Mouse (Mus musculus): ENCODE measurements around the gene Bmpr1a. TPM values are rescaled to one million over a fixed set of nuclear protein-coding genes. Genes with fewer than 3 reads are reported as not detected.

Bmpr1a gene
- total RNA-seq, 2 experiments from 2014 or later, result 36.5 to 42.2 TPM

DNA sequence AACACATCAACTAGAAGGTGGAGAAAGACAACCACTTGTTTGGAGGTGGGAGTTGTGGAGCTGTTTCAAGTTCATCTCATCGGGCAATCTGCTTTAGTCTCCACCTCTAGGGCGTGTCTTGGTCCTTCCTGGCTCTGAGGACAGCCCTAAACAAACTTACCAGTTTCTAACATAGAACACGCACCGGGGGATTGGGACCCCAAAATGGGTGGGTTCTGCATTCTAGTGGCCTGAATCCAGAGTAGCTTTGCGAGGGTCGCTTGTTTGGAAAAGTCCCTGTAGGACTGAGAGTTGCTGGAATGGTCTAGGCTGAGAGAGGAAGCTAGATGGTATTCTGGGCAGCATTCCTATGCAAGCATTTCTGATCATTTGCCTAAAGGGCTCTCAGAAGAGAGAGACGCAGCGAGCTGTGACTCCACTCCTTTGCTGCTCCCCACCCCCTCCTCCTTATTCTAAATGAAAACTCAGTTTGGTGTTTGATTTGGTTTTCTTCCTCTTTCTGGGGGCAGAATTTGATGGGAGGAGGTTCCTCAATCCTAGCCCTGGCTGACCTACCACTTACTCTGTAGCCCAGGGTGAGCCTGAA, 14.9 kb upstream of the Bmpr1a start:
- no peak for TF ChIP-seq CTCF (conservative IDR thresholded peaks at IDR 0.05)
- H3K27ac ChIP-seq, result no peak overlapping the region
- DNase-seq (ENCODE audit: low spot score in 2 of 2), result no peak
- no peak overlapping the region for H3K4me3 ChIP-seq

DNA sequence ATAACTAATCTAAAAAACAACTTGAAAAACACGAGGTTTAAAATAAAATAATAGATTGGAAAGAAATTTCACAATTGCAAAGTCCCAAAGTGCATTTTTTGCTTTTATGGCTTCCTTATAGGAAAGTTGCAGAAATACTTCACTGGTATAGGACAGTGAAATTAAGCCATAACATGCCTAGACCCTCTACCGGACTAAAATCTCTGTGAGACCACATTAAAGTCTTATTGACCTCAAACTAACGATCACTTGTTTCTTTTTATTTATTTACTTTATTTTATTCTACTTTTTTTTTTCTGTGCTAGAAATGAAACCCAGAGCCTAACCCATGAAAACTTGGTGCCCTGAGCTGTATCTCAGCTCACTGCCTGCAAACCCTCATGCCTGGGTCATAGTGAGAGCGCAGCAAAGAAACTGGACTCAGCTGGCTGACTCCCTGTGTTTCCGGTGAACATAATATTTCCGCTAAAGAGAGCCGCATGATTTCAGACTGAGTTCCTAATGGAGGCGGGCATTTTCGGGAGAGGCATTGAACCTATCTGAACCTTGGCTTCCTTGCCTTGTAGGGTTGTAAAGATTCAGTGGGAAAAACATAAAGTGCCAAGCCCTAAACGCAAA, 13.9 kb upstream of the Bmpr1a start:
- DNase-seq (ENCODE audit: low spot score in 2 of 2), result no peak
- Histone ChIP-seq H3K4me3 (no peak overlapping the region), H3K27ac (no peak overlapping the region)
- no peak for TF ChIP-seq CTCF (conservative IDR thresholded peaks at IDR 0.05)

DNA sequence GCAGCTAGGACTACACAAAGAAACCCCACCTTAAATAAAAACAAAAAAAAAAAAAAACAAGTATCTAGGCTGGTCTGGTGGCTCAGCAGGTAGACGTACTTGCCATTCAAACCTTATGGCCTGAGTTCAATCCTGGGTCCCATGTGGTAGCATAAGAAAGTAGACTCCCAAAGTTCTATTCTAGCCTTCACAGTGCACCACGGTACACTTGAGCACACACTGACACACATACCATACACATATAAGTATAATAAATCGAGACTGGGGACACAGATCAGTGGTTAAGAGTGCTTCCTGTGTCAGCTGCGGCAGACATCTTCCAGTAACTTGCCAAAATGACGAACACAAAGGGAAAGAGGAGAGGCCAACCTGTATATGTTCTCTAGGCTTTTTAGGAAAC, 12.7 kb upstream of the Bmpr1a start:
- H3K27ac ChIP-seq, result no peak overlapping the region
- DNase-seq (ENCODE audit: low spot score in 2 of 2), result no peak
- no peak for TF ChIP-seq CTCF (conservative IDR thresholded peaks at IDR 0.05)

DNA sequence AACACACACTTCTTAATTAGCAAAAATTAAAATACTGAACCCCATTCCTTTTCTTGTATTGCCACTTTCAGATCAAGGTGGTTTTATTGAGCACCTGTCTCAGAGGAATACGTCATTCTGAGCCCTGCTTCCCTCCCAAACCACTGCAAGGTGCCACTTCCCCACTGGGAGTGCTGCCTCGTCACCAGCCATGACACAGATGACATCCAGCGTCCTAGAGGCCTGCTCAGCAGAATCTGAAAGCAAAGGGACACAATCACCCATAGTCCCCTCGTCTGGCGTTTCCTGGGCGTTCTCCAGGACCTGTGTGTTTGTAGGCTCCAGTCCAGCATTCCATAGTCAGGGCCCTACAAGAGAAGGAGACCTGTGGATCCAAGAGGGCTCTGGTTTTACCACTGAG, 11.0 kb upstream of the Bmpr1a start:
- Histone ChIP-seq H3K27ac (no peak overlapping the region), H3K4me3 (no peak overlapping the region)
- TF ChIP-seq CTCF (conservative IDR thresholded peaks at IDR 0.05), result no peak
- DNase-seq (ENCODE audit: low spot score in 2 of 2), result no peak

More for the DNA sequence above, 12.7 kb upstream of the Bmpr1a start:
- no peak overlapping the region for H3K4me3 ChIP-seq

DNA sequence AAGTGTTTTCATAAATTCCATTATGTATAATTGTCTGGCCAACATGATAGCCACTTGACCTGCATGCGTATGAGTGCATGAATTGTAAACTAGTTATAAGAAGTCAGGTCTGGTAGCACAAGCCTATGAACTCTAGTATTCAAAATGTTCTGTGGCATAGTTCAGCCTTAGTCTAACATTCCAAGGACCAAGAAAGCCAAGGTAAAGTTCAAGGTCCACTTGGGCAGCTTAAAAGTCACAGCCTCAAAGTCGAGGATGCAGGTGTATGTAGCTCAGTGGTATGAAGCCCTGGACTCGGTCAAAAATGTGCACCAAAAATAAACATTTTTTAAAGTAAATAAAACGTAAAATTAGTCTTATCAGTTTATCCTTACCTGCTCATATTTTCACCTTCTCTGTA, 9.5 kb upstream of the Bmpr1a start:
- TF ChIP-seq CTCF (conservative IDR thresholded peaks at IDR 0.05), result no peak
- H3K4me3 ChIP-seq, result no peak overlapping the region
- DNase-seq (ENCODE audit: low spot score in 2 of 2), result no peak
- H3K27ac ChIP-seq, result no peak overlapping the region

DNA sequence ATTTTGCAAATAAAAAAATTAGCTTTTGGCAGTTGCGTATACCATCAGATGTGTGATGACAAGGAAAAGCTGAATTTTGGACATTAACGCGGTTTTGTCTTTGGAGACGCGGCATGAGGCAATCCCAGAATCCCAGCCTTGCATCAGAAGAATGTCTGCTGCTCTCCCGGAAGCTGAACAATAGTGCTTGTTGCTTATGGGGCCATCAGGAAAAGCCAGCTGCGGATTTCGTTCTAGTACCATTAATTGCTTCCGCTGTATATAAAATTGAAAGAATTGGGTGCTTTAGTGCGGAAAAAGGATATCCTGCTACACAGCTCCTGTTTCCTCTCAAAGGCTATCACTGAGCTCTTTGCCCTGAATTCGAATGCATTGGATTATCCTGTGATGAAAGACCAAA, 8.8 kb upstream of the Bmpr1a start:
- no peak for TF ChIP-seq CTCF (conservative IDR thresholded peaks at IDR 0.05)
- no peak overlapping the region for H3K4me3 ChIP-seq
- H3K27ac ChIP-seq, result no peak overlapping the region
- DNase-seq (ENCODE audit: low spot score in 2 of 2), result no peak

DNA sequence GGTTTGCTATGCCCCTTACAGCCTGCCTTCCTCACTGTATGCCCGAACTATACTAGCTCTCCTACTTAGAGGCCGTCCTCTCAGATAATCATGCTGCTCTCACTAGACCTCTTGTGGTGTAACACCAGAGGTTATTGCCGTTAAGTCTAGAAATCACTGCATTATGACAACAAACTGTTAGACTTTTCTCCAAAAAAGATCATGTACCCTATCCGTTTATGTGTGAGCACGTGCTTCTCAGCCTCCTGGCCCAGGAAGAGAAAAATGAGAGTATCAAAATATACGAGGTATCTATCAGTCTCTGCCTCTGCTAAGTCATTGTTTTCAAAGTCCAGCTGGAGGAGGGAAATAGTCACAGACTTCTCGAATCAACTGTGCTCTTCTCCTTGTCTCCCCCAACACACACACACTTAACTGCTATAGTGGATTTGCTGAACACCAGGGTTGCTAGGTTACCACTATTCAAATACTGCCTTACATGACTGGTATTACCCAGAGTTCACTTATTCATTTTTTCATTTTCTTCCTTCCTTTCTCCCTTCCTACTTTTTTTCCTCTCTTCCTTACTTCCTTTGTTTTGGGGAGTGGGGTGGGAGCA, 5.8 kb upstream of the Bmpr1a start:
- no peak overlapping the region for H3K27ac ChIP-seq
- no peak overlapping the region for H3K4me3 ChIP-seq
- no peak for DNase-seq (ENCODE audit: low spot score in 2 of 2)
- no peak for TF ChIP-seq CTCF (conservative IDR thresholded peaks at IDR 0.05)

DNA sequence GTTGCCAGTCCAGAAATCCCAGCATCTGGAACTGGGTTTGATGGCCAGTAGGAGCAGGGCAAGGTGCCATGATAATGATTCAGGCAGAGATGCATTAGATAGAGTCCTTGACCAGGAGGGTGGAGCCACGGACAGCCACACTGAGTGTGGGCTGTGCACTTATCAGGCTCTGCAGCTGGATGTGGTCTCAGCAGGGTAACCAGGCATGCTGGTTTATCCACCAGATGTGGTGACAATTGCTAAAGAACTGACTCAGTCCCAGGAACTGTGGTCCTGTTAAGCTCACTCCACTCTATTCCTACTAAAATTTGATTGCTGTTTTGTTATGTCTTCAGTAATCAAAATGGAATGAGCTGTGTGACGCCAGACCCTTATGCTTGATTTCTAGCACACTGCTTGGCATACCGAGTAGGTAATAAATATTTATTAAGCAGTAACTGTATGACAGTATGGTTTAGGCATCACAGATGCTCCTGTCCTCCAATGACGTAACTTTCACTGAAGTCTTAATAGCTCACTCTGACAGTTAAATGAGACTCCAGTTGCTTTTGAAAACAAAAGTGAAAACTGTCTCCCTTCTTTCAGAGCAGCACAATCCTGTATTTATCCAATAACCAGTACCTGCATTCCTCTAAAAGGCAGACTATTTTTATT, 5.2 kb upstream of the Bmpr1a start:
- DNase-seq (ENCODE audit: low spot score in 2 of 2), result no peak
- H3K4me3 ChIP-seq, result no peak overlapping the region
- TF ChIP-seq CTCF (conservative IDR thresholded peaks at IDR 0.05), result no peak
- H3K27ac ChIP-seq, result no peak overlapping the region

DNA sequence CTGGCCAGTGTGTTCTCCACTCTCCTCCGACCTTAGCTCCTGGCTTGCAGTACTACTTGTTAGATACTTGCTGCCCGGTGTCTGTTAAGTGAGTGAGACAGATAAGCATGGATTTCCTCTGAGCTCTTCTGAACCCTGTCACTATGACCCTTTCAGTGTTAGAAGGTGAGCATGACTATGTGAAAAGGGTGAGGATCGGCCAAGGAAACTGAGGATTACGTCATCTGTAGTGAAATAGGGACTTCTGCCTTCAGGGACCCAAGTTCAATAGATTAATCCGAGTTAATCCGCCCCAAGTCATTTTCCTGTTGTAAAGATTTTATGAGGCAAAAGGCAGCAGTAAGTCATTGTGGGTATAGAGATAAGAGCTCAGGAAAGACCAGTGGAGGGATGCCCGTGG, 2.2 kb upstream of the Bmpr1a start:
- TF ChIP-seq CTCF (conservative IDR thresholded peaks at IDR 0.05), result no peak
- Histone ChIP-seq H3K4me3 (no peak overlapping the region), H3K27ac (no peak overlapping the region)
- DNase-seq (ENCODE audit: low spot score in 2 of 2), result no peak

DNA sequence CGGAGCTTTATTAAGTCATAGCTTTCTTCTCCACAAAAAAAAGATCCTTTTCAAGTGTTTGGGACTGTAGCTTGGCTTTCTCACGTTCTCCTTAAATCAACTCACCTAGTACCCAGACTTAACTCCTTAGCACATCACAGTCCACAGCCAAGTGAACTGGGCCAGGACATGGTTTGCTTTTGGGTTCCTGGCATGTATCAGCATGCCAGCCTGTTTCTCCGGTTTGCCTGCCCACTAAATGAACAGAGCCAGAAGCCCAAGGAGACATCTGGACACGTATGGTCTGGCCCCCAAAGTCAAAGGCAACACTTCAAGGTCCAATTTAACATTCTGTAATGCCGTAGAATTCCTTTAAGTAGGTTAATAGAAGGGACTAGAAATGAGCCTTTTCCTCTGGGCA, 1.2 kb upstream of the Bmpr1a start:
- Histone ChIP-seq H3K4me3 (no peak overlapping the region), H3K27ac (no peak overlapping the region)
- TF ChIP-seq CTCF (conservative IDR thresholded peaks at IDR 0.05), result no peak
- DNase-seq (ENCODE audit: low spot score in 2 of 2), result no peak

DNA sequence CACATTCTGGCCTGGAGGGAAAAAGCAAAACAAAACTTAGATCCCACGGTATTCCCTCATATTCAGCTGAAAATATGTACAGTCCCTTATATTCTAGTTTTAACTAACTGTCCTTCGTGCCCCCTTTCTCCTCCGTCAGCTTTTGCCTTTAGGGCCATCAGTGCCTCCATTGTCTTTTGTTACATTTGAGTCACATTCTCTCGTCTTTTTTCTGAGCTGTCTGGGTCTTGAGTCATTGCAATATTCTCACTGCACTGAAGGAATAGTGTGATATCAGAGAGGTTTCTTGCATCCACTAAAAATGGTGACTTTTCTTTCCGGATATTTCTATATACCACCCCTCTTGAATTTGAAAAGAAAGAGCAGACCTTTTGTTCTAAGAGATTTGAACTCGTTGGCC, 618 bp upstream of the Bmpr1a start:
- H3K27ac ChIP-seq, result peak overlapping the region; percentile 98
- DNase-seq (ENCODE audit: low spot score in 2 of 2), result no peak
- peak overlapping the region; percentile 69 for H3K4me3 ChIP-seq
- TF ChIP-seq CTCF (conservative IDR thresholded peaks at IDR 0.05), result no peak

DNA sequence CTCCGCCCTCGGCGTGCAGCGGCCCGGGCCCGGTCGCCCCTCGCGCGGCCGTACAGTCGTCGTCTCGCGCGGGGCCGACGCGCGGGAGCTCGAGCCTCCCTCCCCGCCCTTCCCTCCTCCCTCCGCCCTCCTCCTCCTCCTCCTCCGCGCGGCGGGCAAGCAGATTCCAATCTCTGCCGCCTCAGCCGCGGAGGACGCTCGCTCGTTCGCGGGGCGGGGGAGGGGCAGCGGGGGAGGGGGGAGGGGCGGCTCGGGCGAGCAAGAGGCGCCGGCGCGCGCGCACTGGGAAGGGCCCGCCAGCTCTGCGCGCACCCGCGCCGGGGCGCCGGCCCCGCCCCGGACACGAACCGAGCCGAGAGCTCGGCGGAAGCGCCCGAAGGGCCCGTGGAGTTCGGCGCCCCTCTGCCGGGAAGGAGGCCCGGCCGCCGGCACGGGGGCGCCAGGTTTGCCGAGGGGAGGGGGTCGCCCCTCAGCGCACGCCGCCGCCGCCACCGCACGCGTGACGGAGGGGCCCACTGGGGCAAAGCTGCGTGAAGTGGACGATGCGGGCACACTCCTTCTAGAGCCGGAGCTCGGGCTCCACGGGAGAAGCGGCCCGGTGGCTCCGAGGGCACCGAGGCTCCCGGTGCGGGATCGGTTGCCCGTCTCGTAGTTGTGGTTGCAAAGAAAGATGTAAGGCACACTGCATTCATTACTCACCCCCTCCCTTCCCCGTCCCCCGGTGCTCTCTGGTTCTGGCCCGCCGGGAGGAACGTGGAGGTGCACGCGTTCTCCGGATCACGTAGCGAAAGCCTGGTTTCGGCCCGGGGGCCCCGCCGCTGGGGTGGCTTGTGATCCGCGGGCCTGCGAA, 441 bp downstream of the Bmpr1a start:
- TF ChIP-seq CTCF (conservative IDR thresholded peaks at IDR 0.05), result no peak
- H3K4me3 ChIP-seq, result peak overlapping the region; percentile 69
- H3K27ac ChIP-seq, result peak overlapping the region; percentile 98
- peak; percentile 86 to 90 for DNase-seq (ENCODE audit: low spot score in 2 of 2)

Measured in layer of hippocampus, adult 2 months (tissue).